Mouse (Mus musculus) MEL (cell line): Measurements from ENCODE around the gene Hoxb1. TPM values are rescaled to one million over a fixed set of nuclear protein-coding genes. Genes with fewer than 3 reads are reported as not detected.

ENCODE experiments used
- DNase-seq: peaks from one replicate; pipeline ENCODE4 v3.0.0; 2011; ENCODE audit warnings: low read depth, low spot score
- H3K27ac ChIP-seq: 2 replicates; pipeline ENCODE4 v1.5.1; 2012; ENCODE audit warnings: low read depth, mild to moderate bottlenecking, control low read depth, low read length, moderate library complexity; ENCODE audit not compliant: control insufficient read depth
- H3K27me3 ChIP-seq, 2 experiments: fragments of 150-350 bp in 1 of 2; sonication (generic) in 1 of 2; 2 replicates each; pipeline ENCODE4 v1.6.1; 2012; ENCODE audit warnings: low read length in 2 of 2, mild to moderate bottlenecking in 2 of 2, improper control_type of control experiment in 1 of 2, moderate library complexity in 1 of 2; ENCODE audit not compliant: insufficient read depth in 2 of 2, control insufficient read depth in 1 of 2
- H3K36me3 ChIP-seq, 2 experiments: 2 replicates each; pipeline ENCODE4 v1.6.1; 2012 to 2014; ENCODE audit warnings: low read length in 2 of 2, improper control_type of control experiment in 1 of 2, inconsistent platforms in 1 of 2, mild to moderate bottlenecking in 1 of 2; ENCODE audit not compliant: insufficient read depth in 2 of 2, control insufficient read depth in 1 of 2
- H3K4me1 ChIP-seq, 2 experiments: fragments of 150-350 bp in 1 of 2; sonication (generic) in 1 of 2; 2 replicates each; pipeline ENCODE4 v1.6.1; 2012; ENCODE audit warnings: low read length in 2 of 2, improper control_type of control experiment in 1 of 2, mild to moderate bottlenecking in 1 of 2; ENCODE audit not compliant: insufficient read depth in 2 of 2, control insufficient read depth in 1 of 2
- H3K4me3 ChIP-seq, 2 experiments: fragments of 150-350 bp in 1 of 2; sonication (generic) in 1 of 2; 2 replicates each; pipeline ENCODE4 v1.5.1; 2012; ENCODE audit warnings: low read depth in 2 of 2, low read length in 2 of 2, mild to moderate bottlenecking in 2 of 2, moderate library complexity in 2 of 2, control low read depth in 1 of 2, improper control_type of control experiment in 1 of 2; ENCODE audit not compliant: control insufficient read depth in 1 of 2, insufficient read depth in 1 of 2
- H3K79me2 ChIP-seq: 2 replicates; pipeline ENCODE4 v1.6.1; 2012; ENCODE audit warnings: mild to moderate bottlenecking, low read length, moderate library complexity; ENCODE audit not compliant: control insufficient read depth, poor library complexity, insufficient read depth
- H3K9ac ChIP-seq: 2 replicates; pipeline ENCODE4 v1.6.1; 2012; ENCODE audit warnings: low read depth, mild to moderate bottlenecking, control low read depth, low read length, moderate library complexity; ENCODE audit not compliant: control insufficient read depth, poor library complexity, severe bottlenecking
- H3K9me3 ChIP-seq: fragments of 150-350 bp; sonication (generic); replicated peaks from 2 replicates; pipeline ENCODE4 v1.6.1; 2012; ENCODE audit warnings: mild to moderate bottlenecking, low read length, improper control_type of control experiment, moderate library complexity; ENCODE audit not compliant: insufficient read depth
- BHLHE40 ChIP-seq: IDR thresholded peaks from 2 replicates; pipeline ENCODE4 v1.6.1; 2012; ENCODE audit warnings: low read depth, mild to moderate bottlenecking, inconsistent platforms, low read length, improper control_type of control experiment, borderline replicate concordance
- CHD1 ChIP-seq: IDR thresholded peaks from 2 replicates; pipeline ENCODE4 v1.6.1; 2012; ENCODE audit warnings: low read depth, mild to moderate bottlenecking, inconsistent platforms, low read length, improper control_type of control experiment
- CTCF ChIP-seq, 3 experiments: IDR thresholded peaks in 2 of 3; conservative IDR thresholded peaks in 1 of 3; 2 replicates each; pipeline ENCODE4 v1.5.1; 2011 to 2012; ENCODE audit warnings: low read length in 3 of 3, low read depth in 2 of 3, mild to moderate bottlenecking in 2 of 3, improper control_type of control experiment in 1 of 3, inconsistent platforms in 1 of 3, mixed read lengths in 1 of 3, moderate library complexity in 1 of 3; ENCODE audit not compliant: control insufficient read depth in 1 of 3, insufficient read depth in 1 of 3, poor library complexity in 1 of 3, severe bottlenecking in 1 of 3
- E2F4 ChIP-seq: IDR thresholded peaks from 2 replicates; pipeline ENCODE4 v1.6.1; 2011; ENCODE audit warnings: low read depth, low read length, improper control_type of control experiment, borderline replicate concordance
- ELF1 ChIP-seq: IDR thresholded peaks from 2 replicates; pipeline ENCODE4 v1.6.1; 2014; ENCODE audit warnings: low read depth, mild to moderate bottlenecking, inconsistent platforms, low read length, improper control_type of control experiment, moderate library complexity
- GABPA ChIP-seq: IDR thresholded peaks from 2 replicates; pipeline ENCODE4 v1.6.1; 2012; ENCODE audit warnings: low read depth, mild to moderate bottlenecking, inconsistent platforms, low read length, improper control_type of control experiment, moderate library complexity
- GATA1 ChIP-seq: IDR thresholded peaks from 2 replicates; pipeline ENCODE4 v1.6.1; 2011; ENCODE audit warnings: low read depth, low read length, improper control_type of control experiment
- JUND ChIP-seq: IDR thresholded peaks from 2 replicates; pipeline ENCODE4 v1.6.1; 2011; ENCODE audit warnings: low read depth, mild to moderate bottlenecking, improper control_type of control experiment, low read length
- KAT2A ChIP-seq: conservative IDR thresholded peaks from 2 replicates; pipeline ENCODE4 v1.6.1; 2012; ENCODE audit warnings: low read depth, low read length, improper control_type of control experiment, inconsistent platforms
- MAFK ChIP-seq: IDR thresholded peaks from 2 replicates; pipeline ENCODE4 v1.6.1; 2011; ENCODE audit warnings: low read depth, mild to moderate bottlenecking, low read length, improper control_type of control experiment, borderline replicate concordance
- MAX ChIP-seq: IDR thresholded peaks from 2 replicates; pipeline ENCODE4 v1.6.1; 2011; ENCODE audit warnings: low read length, improper control_type of control experiment
- MAZ ChIP-seq: IDR thresholded peaks from 2 replicates; pipeline ENCODE4 v1.6.1; 2012; ENCODE audit warnings: low read depth, mild to moderate bottlenecking, inconsistent platforms, low read length, improper control_type of control experiment
- MYB ChIP-seq: IDR thresholded peaks from 2 replicates; pipeline ENCODE4 v1.6.1; 2011; ENCODE audit warnings: mild to moderate bottlenecking, low read depth, low read length, improper control_type of control experiment
- POLR2A ChIP-seq, 2 experiments: IDR thresholded peaks; 2 replicates each; pipeline ENCODE4 v1.6.1; 2011 to 2012; ENCODE audit warnings: low read length in 2 of 2, mild to moderate bottlenecking in 2 of 2, control low read depth in 1 of 2, improper control_type of control experiment in 1 of 2, low read depth in 1 of 2, moderate library complexity in 1 of 2; ENCODE audit not compliant: control insufficient read depth in 1 of 2, insufficient read depth in 1 of 2, poor library complexity in 1 of 2
- POLR2AphosphoS2 ChIP-seq: IDR thresholded peaks from 2 replicates; pipeline ENCODE4 v1.6.1; 2011; ENCODE audit warnings: low read length, improper control_type of control experiment
- RAD21 ChIP-seq: IDR thresholded peaks from 2 replicates; pipeline ENCODE4 v1.6.1; 2011; ENCODE audit warnings: mild to moderate bottlenecking, low read depth, low read length, improper control_type of control experiment
- TAL1 ChIP-seq: IDR thresholded peaks from 2 replicates; pipeline ENCODE4 v1.6.1; 2012; ENCODE audit warnings: mild to moderate bottlenecking, inconsistent platforms, low read length, moderate library complexity, mixed read lengths
- TBP ChIP-seq: IDR thresholded peaks from 2 replicates; pipeline ENCODE4 v1.8.0; 2011; ENCODE audit warnings: low read depth, low read length, improper control_type of control experiment
- ZKSCAN1 ChIP-seq: IDR thresholded peaks from 2 replicates; pipeline ENCODE4 v1.6.1; 2012; ENCODE audit warnings: low read depth, mild to moderate bottlenecking, inconsistent platforms, low read length, improper control_type of control experiment, moderate library complexity
- ZMIZ1 ChIP-seq: IDR thresholded peaks from 2 replicates; pipeline ENCODE4 v1.6.1; 2012; ENCODE audit warnings: low read depth, mild to moderate bottlenecking, inconsistent platforms, low read length, improper control_type of control experiment, moderate library complexity
- polyA plus RNA-seq, 2 experiments: library from polyadenylated mRNA; stranded (reverse) in 1 of 2; unstranded in 1 of 2; fragments of >175 nt in 1 of 2; fragments of >200 nt in 1 of 2; gene quantifications; 2 replicates each; pipeline versions ENCODE4 v1.2.1 to v1.2.4; 2012; ENCODE audit warnings: low replicate concordance in 2 of 2, low read depth in 1 of 2; ENCODE audit not compliant: insufficient read length in 2 of 2, insufficient read depth in 1 of 2, missing spikeins in 1 of 2
- total RNA-seq: library from RNA; depleted of rRNA; stranded (reverse); fragments of 300-350 nt; gene quantifications from 2 replicates; pipeline ENCODE4 v1.2.3, GENCODE M21; 2012

The Hoxb1 gene
- total and polyA plus RNA-seq, 3 experiments: not detected

DNA sequence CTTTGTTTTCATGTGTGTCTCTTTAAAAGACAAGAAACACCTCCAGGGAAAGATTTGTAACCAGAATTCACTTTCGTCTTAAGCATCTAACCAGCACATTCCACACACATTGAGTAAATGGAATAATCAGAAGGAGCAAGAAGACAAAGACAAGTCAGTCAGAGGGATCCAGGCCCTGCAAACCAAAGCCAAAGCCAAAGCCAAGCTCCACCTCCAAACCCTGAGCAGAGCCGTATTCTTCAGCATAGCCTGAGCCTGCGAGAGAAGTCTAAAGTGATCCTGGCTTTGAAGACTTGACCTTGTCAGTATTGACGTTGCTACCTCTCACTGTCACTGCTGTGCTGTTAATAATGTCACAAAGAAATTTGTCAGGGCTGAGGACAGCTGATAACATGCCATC lies 40.0 kb downstream of the Hoxb1 start:
- Histone ChIP-seq H3K79me2 (no peaks in the 10 kb centered on the region), H3K27ac (no peak overlapping the region), H3K36me3 (no peaks in the 10 kb centered on the region), H3K27me3 (peaks cover 3 to 10% of the 10 kb centered on the region in 2 experiments; a peak in 2 of 4 replicates), H3K4me1 (no peaks in the 10 kb centered on the region; a peak in 1 of 4 replicates), H3K4me3 (no peak overlapping the region), H3K9me3 (no peaks in the 10 kb centered on the region), H3K9ac (no peak overlapping the region)
- no peak for DNase-seq
- no peak for TF ChIP-seq MYB
- TF ChIP-seq TAL1: no peak
- TF ChIP-seq E2F4: no peak
- TF ChIP-seq POLR2AphosphoS2: no peak
- no peak for TF ChIP-seq ZMIZ1
- TF ChIP-seq TBP: no peak
- TF ChIP-seq RAD21: no peak

DNA sequence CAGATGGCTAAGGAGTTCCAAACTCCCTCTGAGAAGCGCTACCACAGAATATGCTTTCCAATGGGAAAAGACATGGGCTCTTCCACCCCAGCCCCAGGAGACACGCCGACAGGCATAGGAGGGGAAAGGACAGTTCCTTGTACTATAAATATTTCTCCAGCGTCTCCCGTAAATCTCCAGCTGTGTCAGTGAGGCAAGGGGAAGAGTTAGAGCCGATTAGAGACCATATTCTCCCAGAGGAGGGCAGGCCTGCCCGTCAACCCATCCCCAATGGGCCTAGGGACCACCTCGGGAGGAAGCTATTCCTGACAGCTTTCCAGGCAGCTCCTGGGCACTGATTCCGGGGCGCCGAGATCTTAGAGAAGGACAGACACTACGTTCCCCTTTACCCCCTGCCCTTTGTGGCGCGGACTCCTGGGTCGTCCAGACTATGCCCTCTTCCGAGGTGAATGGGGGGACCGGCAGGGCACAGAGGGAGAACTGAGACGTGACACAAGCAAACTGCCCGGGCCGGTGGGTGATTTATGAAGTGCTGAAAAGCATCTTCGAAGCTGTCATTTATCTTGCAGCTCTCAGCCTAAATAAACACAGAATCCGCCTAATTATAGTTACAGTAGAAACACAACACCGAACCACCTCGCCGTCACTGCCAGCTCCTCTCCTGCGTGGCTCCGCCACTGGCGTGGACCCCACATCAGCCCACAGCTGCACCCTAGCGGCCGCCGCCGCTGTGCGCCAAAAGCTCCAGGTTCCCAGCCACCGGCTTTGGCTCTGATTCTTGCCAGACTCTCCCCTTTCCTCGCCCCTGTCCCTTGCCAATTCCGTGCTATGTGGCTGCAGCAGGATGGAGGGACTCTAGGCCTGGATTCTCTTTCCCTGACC lies 41.9 kb downstream of the Hoxb1 start:
- Histone ChIP-seq H3K79me2 (no peaks in the 10 kb centered on the region), H3K4me3 (no peak overlapping the region), H3K27me3 (peaks cover 3 to 8% of the 10 kb centered on the region in 2 experiments; a peak in 2 of 4 replicates), H3K9ac (no peak overlapping the region), H3K36me3 (no peaks in the 10 kb centered on the region), H3K4me1 (no peaks in the 10 kb centered on the region; a peak in 1 of 4 replicates), H3K9me3 (no peaks in the 10 kb centered on the region), H3K27ac (no peak overlapping the region)
- no peak for TF ChIP-seq BHLHE40
- TF ChIP-seq CTCF (IDR thresholded peaks at IDR 0.05 in 2 of 3, conservative IDR thresholded peaks at IDR 0.05 in 1 of 3; ENCODE audit: control insufficient read depth in 1 of 3, insufficient read depth in 1 of 3, low read depth in 2 of 3, low read length in 3 of 3, poor library complexity in 1 of 3, severe bottlenecking in 1 of 3): peak in 1 of 3 experiments; percentile 21; a peak in 1 of 6 replicates
- TF ChIP-seq KAT2A: no peak
- no peak for DNase-seq

DNA sequence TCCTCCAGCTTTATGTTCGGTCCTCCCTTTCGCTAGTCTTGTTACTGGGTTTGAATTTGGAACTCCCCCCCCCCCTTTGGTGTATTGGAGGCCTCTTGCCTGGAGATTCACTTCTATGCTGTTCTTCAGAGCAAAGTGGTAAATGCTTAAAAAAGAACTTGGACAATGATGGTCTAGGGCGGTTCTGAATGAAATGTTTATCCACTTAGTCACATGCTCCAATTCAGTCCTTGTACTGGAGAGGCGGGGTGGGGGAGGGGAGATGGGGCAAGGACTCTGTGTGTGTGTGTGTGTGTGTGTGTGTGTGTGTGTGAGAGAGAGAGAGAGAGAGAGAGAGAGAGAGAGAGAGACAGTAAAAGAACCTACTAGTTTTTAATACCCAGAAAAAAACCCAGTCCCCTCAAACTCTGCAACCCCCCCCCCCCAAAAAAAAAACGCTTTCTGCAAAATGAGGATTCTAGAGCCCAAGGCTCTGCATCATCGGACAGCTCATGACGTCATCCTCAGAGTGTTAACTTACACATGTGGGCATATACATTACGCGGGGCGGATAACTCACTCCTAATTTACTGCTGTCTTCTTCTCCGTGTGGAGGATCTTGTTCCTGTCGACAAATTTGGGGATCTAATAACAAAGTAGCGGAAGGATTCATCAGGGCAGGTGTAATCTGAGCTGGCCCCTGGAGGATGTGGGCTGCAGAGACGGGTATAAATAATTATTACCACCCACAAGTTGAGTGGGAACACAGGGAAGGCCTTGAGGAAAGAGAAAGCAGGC lies 42.9 kb downstream of the Hoxb1 start:
- peaks cover 3 to 8% of the 10 kb centered on the region in 2 experiments; a peak in 2 of 4 replicates for H3K27me3 ChIP-seq
- no peak for TF ChIP-seq CTCF (IDR thresholded peaks at IDR 0.05 in 2 of 3, conservative IDR thresholded peaks at IDR 0.05 in 1 of 3; ENCODE audit: control insufficient read depth in 1 of 3, insufficient read depth in 1 of 3, low read depth in 2 of 3, low read length in 3 of 3, poor library complexity in 1 of 3, severe bottlenecking in 1 of 3)
- no peak for TF ChIP-seq MAX
- no peak for TF ChIP-seq ZKSCAN1
- TF ChIP-seq MYB: no peak
- TF ChIP-seq CHD1: no peak
- no peak for TF ChIP-seq MAZ
- TF ChIP-seq GABPA: no peak
- TF ChIP-seq MAFK: no peak
- no peak for TF ChIP-seq TAL1
- TF ChIP-seq E2F4: no peak
- no peak for TF ChIP-seq POLR2A (IDR thresholded peaks at IDR 0.05; ENCODE audit: control insufficient read depth in 1 of 2, insufficient read depth in 1 of 2, low read depth in 1 of 2, low read length in 2 of 2, poor library complexity in 1 of 2)
- TF ChIP-seq GATA1: no peak
- no peak for TF ChIP-seq ELF1
- TF ChIP-seq TBP: no peak
- TF ChIP-seq JUND: no peak
- no peaks in the 10 kb centered on the region; a peak in 1 of 4 replicates for H3K4me1 ChIP-seq

More for the DNA sequence above, 42.9 kb downstream of the Hoxb1 start:
- Histone ChIP-seq H3K4me3 (no peak overlapping the region), H3K9me3 (no peaks in the 10 kb centered on the region), H3K79me2 (no peaks in the 10 kb centered on the region), H3K27ac (no peak overlapping the region), H3K9ac (no peak overlapping the region), H3K36me3 (no peaks in the 10 kb centered on the region)
- DNase-seq: no peak
